Mouse (Mus musculus): ENCODE results near the gene Irak1. TPM values are rescaled to one million over a fixed set of nuclear protein-coding genes. Genes with fewer than 3 reads are reported as not detected.

The Irak1 gene
- 157 to 185 TPM (median 168 TPM) in 4 replicates for total RNA-seq (2023; ENCODE audit: inconsistent age)

DNA sequence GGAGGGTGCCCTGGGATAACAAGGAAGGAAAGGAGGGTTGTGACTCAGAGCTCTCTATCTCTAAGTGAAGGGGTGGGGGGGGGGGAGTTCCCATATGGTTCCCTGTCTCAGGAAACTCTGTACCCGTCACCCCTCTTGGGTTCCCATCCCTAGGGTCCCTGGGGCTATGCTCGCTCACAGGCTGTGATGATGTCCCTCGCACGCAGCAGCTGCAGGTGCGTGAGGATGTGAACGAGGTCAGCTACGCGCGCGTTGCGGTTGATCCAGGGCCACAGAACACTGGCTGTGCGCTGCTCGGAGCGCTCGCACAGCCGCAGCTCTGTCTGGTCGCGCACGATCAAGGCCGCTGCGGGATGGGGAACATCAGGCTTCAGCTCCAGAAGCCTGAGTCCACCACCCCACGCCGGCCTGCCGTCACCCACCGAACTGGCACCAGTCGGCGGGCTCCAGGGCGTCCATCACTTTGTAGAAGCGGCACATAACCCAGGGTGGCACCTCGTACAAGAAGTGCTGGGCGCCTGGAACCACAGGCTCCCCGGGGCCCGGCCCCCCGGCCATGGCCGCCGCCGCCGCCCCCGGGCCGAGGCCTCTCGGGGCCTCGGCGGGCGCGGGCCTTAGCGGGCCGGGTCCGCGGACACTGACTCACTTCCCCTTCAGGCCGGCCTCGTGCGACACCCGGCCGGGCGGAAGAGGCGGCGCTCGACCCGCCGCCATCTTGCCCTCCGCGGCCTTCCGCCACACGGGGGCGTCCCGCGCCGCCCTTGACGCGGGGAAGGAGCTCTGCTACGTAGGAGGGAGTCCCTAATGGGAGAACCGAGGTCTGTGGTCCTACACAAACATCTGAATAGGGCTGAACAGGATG lies at the start of gene Irak1:
Irak1 (minus strand) TSS at position 731 of the 862 bp plus-strand sequence.

DNA sequence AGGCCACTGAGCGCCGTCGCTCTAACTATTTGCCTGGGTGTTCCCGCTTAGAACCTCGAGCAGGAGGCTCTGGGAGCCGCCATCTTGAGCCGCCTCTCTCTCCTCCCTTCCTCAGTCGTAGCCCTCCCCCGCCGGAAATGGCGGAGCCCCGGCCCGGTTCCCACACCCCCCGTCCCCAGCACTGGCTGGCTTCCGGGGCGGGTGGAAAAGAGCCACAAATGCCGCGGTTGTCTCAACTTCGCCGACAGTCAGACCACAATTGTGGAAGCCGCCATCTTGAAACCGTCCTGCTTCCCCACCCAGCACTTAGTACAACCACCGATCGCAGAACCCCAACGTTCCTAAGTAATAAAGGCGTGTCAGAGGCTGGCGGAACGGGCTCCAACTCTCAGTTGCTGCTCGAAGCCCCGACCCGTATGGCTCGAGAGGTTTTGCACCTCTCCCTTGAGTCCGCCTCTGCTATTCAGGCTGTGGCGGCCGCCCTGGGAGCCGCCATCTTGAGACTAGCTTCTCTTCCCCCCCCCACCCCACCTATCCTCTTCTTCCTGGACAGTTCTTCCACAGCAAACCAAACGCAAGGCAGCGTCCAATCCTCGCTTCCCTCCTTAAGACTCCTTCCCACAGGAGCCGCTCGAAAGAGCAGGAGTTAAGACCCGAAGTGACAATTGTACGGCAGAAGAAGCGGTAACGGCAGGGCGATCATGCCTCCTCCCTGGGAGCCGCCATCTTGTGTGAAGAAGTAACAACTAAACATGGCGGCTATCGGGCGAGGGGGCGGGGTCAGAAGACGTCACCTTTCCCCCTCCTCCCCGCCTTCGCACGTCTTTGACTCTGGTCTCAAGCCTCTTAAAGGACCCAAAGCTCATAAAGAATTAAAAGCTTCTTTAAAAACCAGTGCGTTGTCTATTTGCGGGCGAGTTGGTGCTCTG lies 57.2 kb downstream of the Irak1 start, which contains the start of gene Hcfc1:
Hcfc1 (minus strand) TSS at position 110 of the 929 bp plus-strand sequence.

Other genes with a start within 250 kb of the Irak1 start
- gene Srpk3, start 249.5 kb downstream of the Irak1 start, total RNA-seq (2023; ENCODE audit: inconsistent age): 154 to 171 TPM (median 166 TPM) in 4 replicates
- gene Idh3g, start 237.0 kb downstream of the Irak1 start, total RNA-seq (2023; ENCODE audit: inconsistent age): 148 to 158 TPM (median 152 TPM) in 4 replicates
- 127 to 153 TPM (median 143 TPM) in 4 replicates for gene Ssr4, start 236.9 kb downstream of the Irak1 start, total RNA-seq (2023; ENCODE audit: inconsistent age)
- 0.30 to 0.60 TPM (median 0.43 TPM) in 4 replicates for gene Pdzd4, start 198.9 kb downstream of the Irak1 start, total RNA-seq (2023; ENCODE audit: inconsistent age)
- not detected in 4 replicates for gene Avpr2, start 131.8 kb downstream of the Irak1 start, total RNA-seq (2023; ENCODE audit: inconsistent age)
- 14.4 to 17.2 TPM (median 15.6 TPM) in 4 replicates for gene L1cam, start 127.8 kb downstream of the Irak1 start, total RNA-seq (2023; ENCODE audit: inconsistent age)
- gene Arhgap4, start 102.0 kb downstream of the Irak1 start, total RNA-seq (2023; ENCODE audit: inconsistent age): 340 to 368 TPM (median 352 TPM) in 4 replicates
- 59.3 to 63.7 TPM (median 61.0 TPM) in 4 replicates for gene Naa10, start 102.0 kb downstream of the Irak1 start, total RNA-seq (2023; ENCODE audit: inconsistent age)
- gene Renbp, start 93.1 kb downstream of the Irak1 start, total RNA-seq (2023; ENCODE audit: inconsistent age): 30.6 to 51.2 TPM (median 33.3 TPM) in 4 replicates
- 105 to 124 TPM (median 116 TPM) in 4 replicates for gene Hcfc1, start 57.6 kb downstream of the Irak1 start, total RNA-seq (2023; ENCODE audit: inconsistent age)
- not detected in 4 replicates for gene Opn1mw, start 103.5 kb upstream of the Irak1 start, total RNA-seq (2023; ENCODE audit: inconsistent age)
- 41.7 to 52.4 TPM (median 47.8 TPM) in 4 replicates for gene Mecp2, start 111.4 kb upstream of the Irak1 start, total RNA-seq (2023; ENCODE audit: inconsistent age)
- gene Tex28, start 143.9 kb upstream of the Irak1 start, total RNA-seq (2023; ENCODE audit: inconsistent age): not detected in 4 replicates
- gene Tktl1, start 153.3 kb upstream of the Irak1 start, total RNA-seq (2023; ENCODE audit: inconsistent age): 0.42 to 0.67 TPM (median 0.57 TPM) in 4 replicates
- 454 to 490 TPM (median 483 TPM) in 4 replicates for gene Flna, start 225.9 kb upstream of the Irak1 start, total RNA-seq (2023; ENCODE audit: inconsistent age)
- 89.2 to 95.0 TPM (median 89.9 TPM) in 4 replicates for gene Emd, start 230.8 kb upstream of the Irak1 start, total RNA-seq (2023; ENCODE audit: inconsistent age)
- 578 to 737 TPM (median 614 TPM) in 4 replicates for gene Rpl10, start 246.9 kb upstream of the Irak1 start, total RNA-seq (2023; ENCODE audit: inconsistent age)